Mouse (Mus musculus) midbrain, embryonic 15.5 days (tissue): ENCODE measurements around the gene Prpf6. TPM values are rescaled to one million over a fixed set of nuclear protein-coding genes. Genes with fewer than 3 reads are reported as not detected.

ENCODE experiments used
- ATAC-seq: fragments of 200-750 bp; cut with Nextera tagmentation; replicated peaks from 2 replicates; pipeline ENCODE4 v1.8.0; 2017; ENCODE audit warnings: moderate TSS enrichment
- H3K27ac ChIP-seq: fragments of 300-500 bp; sonication (generic); 2 replicates; pipeline ENCODE4 v1.5.1; 2015; ENCODE audit warnings: mild to moderate bottlenecking, inconsistent platforms
- H3K27me3 ChIP-seq: fragments of 300-500 bp; sonication (generic); replicated peaks from 2 replicates; pipeline ENCODE4 v1.6.1; 2015; ENCODE audit warnings: inconsistent platforms
- H3K36me3 ChIP-seq: fragments of 300-500 bp; sonication (generic); replicated peaks from 2 replicates; pipeline ENCODE4 v1.6.1; 2015; ENCODE audit warnings: inconsistent platforms
- H3K4me1 ChIP-seq: fragments of 300-500 bp; sonication (generic); 2 replicates; pipeline ENCODE4 v1.6.1; 2015; ENCODE audit warnings: inconsistent platforms
- H3K4me2 ChIP-seq: fragments of 300-500 bp; sonication (generic); 2 replicates; pipeline ENCODE4 v1.6.1; 2015; ENCODE audit warnings: inconsistent platforms, mild to moderate bottlenecking, moderate library complexity
- H3K4me3 ChIP-seq: fragments of 300-500 bp; sonication (generic); 2 replicates; pipeline ENCODE4 v1.5.1; 2015; ENCODE audit warnings: mild to moderate bottlenecking, inconsistent platforms
- H3K9ac ChIP-seq: fragments of 300-500 bp; sonication (generic); 2 replicates; pipeline ENCODE4 v1.6.1; 2015; ENCODE audit warnings: mild to moderate bottlenecking, inconsistent platforms
- H3K9me3 ChIP-seq: fragments of 300-500 bp; sonication (generic); 2 replicates; pipeline ENCODE4 v1.6.1; 2016; ENCODE audit warnings: inconsistent platforms
- WGBS: fragments of 180-500 bp; shearing (Covaris S2); methylation state at CpG from one replicate; pipeline ENCODE4 v1.1.7; 2015; ENCODE audit warnings: mixed read lengths; 5-methylcytosine and 5-hydroxymethylcytosine counted together
- polyA plus RNA-seq: library from polyadenylated mRNA; unstranded; fragments of >200 nt; fragmentation: Nextera tagmentation; extraction: Ambion mirVana; gene quantifications from 2 replicates; pipeline ENCODE4 v1.2.1, GENCODE M21; 2015

Gene Prpf6
- polyA plus RNA-seq, 1 experiment from 2014 or later = 68.4 TPM

- ATAC-seq = peak; percentile 84
- no peaks in the 10 kb centered on the region for H3K27me3 ChIP-seq
- H3K4me1 ChIP-seq = peaks cover 33% of the 10 kb centered on the region
- H3K9ac ChIP-seq = peak within 1 kb of the TSS; percentile 92
- H3K9me3 ChIP-seq = no peaks in the 10 kb centered on the region
- WGBS = under 1% methylated on average over 86 of the region's 97 CpGs
- H3K36me3 ChIP-seq = peaks cover 18% of the 10 kb centered on the region; the same call in 1 of the 2 replicates
- peak within 1 kb of the TSS; percentile 82 for H3K4me2 ChIP-seq
- H3K4me3 ChIP-seq = peak within 1 kb of the TSS; percentile 87
- peak within 1 kb of the TSS; percentile 94 for H3K27ac ChIP-seq
Measured at GRCm38 (mm10) chr2:181592231-181593041, 768 bp downstream of the Prpf6 start, which contains the start of gene Zfp512b. TSS of gene Zfp512b (minus strand) at chr2:181592803.

- no peaks in the 10 kb centered on the region for H3K27me3 ChIP-seq
- peaks cover 12% of the 10 kb centered on the region; the same call in 1 of the 2 replicates for H3K36me3 ChIP-seq
- peak overlapping the region; percentile 94 for H3K27ac ChIP-seq
- WGBS = 8% methylated on average over 6 of the region's 6 CpGs
- H3K4me1 ChIP-seq = peaks cover 39% of the 10 kb centered on the region
- H3K4me2 ChIP-seq = peak overlapping the region; percentile 82
- ATAC-seq = peak; percentile 48
- H3K9me3 ChIP-seq = no peaks in the 10 kb centered on the region
- peak overlapping the region; percentile 87 for H3K4me3 ChIP-seq
- H3K9ac ChIP-seq = peak overlapping the region; percentile 92
Measured at GRCm38 (mm10) chr2:181593042-181593421, 1.4 kb downstream of the Prpf6 start.

DNA sequence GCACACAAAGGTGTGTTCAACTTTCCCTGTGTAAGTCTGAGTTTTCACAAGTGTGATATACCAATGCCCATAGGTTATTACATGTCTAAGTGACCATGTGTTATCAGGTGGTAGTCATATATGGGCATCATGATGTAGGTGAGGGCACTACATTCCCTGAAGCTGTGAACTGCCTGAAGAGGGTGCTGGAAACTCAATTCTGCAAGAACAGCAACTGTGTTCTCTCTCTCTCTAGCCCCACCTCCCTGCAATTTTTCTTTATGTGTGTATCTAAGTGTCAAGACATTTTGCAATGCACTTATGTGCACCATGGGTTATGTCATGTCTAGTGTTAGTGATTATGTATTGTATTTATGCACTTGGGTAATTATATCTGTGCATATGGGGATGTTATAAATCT lies 2.3 kb downstream of the Prpf6 start:
- Histone ChIP-seq H3K36me3 (peaks cover 7% of the 10 kb centered on the region; the same call in 1 of the 2 replicates), H3K9me3 (no peaks in the 10 kb centered on the region), H3K27me3 (no peaks in the 10 kb centered on the region), H3K4me2 (no peak overlapping the region), H3K27ac (no peak overlapping the region), H3K4me3 (no peak overlapping the region), H3K4me1 (peaks cover 44% of the 10 kb centered on the region), H3K9ac (no peak overlapping the region)
- no peak for ATAC-seq

DNA sequence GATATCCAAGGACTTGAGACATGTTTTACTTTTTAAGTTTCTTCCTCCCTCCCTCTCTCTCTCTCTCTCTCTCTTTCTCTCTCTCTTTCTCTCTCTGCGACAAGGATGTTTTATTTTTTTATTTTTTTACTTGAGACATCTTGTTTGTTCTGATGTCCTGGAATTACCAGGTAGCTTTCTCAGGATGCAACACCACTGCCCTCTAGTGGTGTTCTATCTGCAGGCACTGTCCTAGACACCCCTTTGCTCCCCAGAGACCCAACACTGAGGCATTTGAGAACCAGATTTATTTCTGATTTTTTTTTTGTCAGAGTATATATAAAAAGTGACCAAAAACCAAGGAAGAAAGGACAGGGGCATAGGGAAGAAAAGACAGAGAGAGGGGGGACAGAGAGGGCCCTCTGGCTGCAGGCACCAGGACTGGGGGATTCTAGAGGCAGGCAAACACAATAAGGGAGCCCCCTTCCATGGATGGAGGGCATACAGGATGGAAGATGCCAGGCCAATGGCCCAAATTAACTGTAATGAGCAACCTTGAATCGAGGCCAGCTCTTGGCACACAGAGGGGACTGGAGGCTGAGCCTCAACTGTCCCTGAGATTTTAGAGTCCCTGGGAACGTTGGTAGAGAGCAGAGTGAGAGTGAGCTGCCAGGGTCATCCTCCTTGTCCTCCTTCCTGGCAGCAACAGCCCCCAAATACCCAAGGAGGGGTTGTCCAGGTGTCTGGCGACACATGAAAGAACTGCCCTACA lies 3.5 kb downstream of the Prpf6 start:
- H3K9ac ChIP-seq = no peak overlapping the region
- no peaks in the 10 kb centered on the region for H3K27me3 ChIP-seq
- WGBS = 79% methylated on average over 4 of the region's 4 CpGs
- no peak overlapping the region for H3K4me2 ChIP-seq
- H3K9me3 ChIP-seq = no peaks in the 10 kb centered on the region
- H3K4me3 ChIP-seq = no peak overlapping the region
- no peak for ATAC-seq
- no peak overlapping the region for H3K27ac ChIP-seq
- H3K36me3 ChIP-seq = no peaks in the 10 kb centered on the region; the same call in 1 of the 2 replicates
- H3K4me1 ChIP-seq = peaks cover 52% of the 10 kb centered on the region

- no peak overlapping the region for H3K4me3 ChIP-seq
- H3K27ac ChIP-seq = no peak overlapping the region
- no peaks in the 10 kb centered on the region for H3K9me3 ChIP-seq
- WGBS = 69% methylated on average over 6 of the region's 6 CpGs
- H3K9ac ChIP-seq = no peak overlapping the region
- no peaks in the 10 kb centered on the region; the same call in 1 of the 2 replicates for H3K36me3 ChIP-seq
- H3K4me1 ChIP-seq = peaks cover 47% of the 10 kb centered on the region
- ATAC-seq = no peak
- H3K4me2 ChIP-seq = no peak overlapping the region
- H3K27me3 ChIP-seq = no peaks in the 10 kb centered on the region
Measured at GRCm38 (mm10) chr2:181596221-181596960, 4.7 kb downstream of the Prpf6 start.

- 69% methylated on average over 7 of the region's 7 CpGs for WGBS
- Histone ChIP-seq H3K27ac (peak overlapping the region; percentile 91; the same call in 1 of the 2 replicates), H3K9me3 (no peaks in the 10 kb centered on the region), H3K9ac (no peak overlapping the region), H3K36me3 (no peaks in the 10 kb centered on the region; the same call in 1 of the 2 replicates), H3K4me3 (peak overlapping the region; percentile 72; the same call in 1 of the 2 replicates), H3K27me3 (no peaks in the 10 kb centered on the region), H3K4me1 (peaks cover 52% of the 10 kb centered on the region), H3K4me2 (peak overlapping the region; percentile 87)
- ATAC-seq = no peak
Measured at GRCm38 (mm10) chr2:181597378-181598061, 5.9 kb downstream of the Prpf6 start.

GRCm38 (mm10) chr2:181598454-181599351 lies 7.0 kb downstream of the Prpf6 start, which contains the start of gene Samd10:
TSS of gene Samd10 (minus strand) at chr2:181599212.
- Histone ChIP-seq H3K4me1 (peaks cover 48% of the 10 kb centered on the region), H3K4me3 (peak within 1 kb of the TSS; percentile 72), H3K9me3 (no peaks in the 10 kb centered on the region), H3K9ac (peak within 1 kb of the TSS; percentile 93), H3K27me3 (no peaks in the 10 kb centered on the region), H3K27ac (peak within 1 kb of the TSS; percentile 91), H3K4me2 (peak within 1 kb of the TSS; percentile 87), H3K36me3 (no peaks in the 10 kb centered on the region; the same call in 1 of the 2 replicates)
- under 1% methylated on average over 71 of the region's 71 CpGs for WGBS
- peak; percentile 49 for ATAC-seq

DNA sequence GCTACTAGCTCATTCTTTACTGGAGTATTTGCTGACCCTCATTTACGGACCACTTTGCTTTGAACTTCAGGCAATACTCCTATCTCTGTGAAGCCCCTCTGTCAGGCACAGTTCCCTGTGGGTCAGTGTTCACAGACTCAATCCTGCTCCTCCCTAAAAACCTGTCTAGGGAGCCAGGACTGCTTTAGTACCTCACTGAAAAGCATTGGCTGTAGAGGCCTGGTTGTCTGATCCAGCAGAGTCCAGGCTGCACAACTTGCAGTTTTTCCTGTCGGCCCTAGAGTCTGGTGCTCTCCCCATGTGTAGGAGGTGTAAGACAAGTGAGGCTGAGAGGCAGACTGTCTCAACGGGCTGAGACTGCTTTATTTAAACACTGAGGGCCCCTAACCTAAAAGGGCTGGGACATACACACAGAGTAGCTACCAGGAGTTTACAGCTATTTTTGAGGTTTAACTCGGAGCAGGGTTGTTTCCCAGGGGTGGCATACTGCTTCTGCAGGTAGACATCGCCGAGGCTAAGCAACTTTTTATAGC lies 8.6 kb downstream of the Prpf6 start:
- peak overlapping the region; percentile 91 for H3K4me3 ChIP-seq
- H3K9me3 ChIP-seq = no peaks in the 10 kb centered on the region
- H3K27me3 ChIP-seq = no peaks in the 10 kb centered on the region
- H3K9ac ChIP-seq = no peak overlapping the region
- ATAC-seq = 0 out of 2 replicates have a peak, but pooled peaks have one; percentile 0
- H3K27ac ChIP-seq = peak overlapping the region; percentile 81; the same call in 1 of the 2 replicates
- 70% methylated on average over 6 of the region's 6 CpGs for WGBS
- H3K4me2 ChIP-seq = peak overlapping the region; percentile 66
- peaks cover 45% of the 10 kb centered on the region for H3K4me1 ChIP-seq
- no peaks in the 10 kb centered on the region; the same call in 1 of the 2 replicates for H3K36me3 ChIP-seq

DNA sequence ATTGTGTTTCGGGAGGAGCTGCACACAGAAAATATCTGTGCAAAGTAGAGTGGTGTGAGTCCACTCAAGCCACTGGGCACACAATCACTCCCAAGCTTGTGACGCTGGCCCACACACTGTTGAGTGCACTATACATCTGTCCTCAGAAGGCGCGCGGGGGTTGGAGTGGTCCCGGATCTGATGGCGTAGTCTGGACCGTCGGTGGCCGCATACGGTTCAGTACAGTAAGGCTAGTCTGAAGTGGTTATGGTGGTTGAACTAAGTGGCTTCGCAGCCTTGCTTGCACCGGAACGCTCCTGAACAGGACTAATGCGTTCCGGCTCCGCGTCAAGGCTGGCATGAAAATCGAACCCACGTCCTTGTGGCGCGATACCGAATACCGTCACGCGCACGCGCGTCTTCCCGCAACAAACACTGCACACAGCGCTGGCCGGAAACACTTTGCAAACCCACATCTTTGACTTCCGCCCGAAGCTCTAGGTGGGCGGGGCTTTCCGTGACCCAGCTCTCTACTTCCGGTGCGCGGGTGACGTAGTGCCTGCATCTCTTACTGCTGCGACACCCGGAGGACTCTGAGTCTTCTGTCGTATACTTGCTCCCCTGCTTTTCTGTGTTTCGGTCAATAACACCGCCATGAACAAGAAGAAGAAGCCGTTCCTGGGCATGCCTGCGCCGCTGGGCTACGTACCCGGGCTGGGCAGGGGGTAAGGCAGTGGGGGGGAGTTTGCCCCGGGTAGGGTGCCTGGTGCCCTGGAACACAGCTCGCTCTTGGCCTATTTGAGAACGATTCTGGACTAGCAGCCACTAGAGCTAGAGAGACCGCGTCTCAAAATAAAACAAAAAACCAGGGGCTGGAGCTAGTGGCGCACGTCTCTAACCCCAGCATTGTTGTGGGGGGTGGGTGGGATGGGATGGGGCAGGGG lies 9.4 kb downstream of the Prpf6 start:
- Histone ChIP-seq H3K27ac (peak overlapping the region; percentile 81), H3K4me2 (peak overlapping the region; percentile 66), H3K9ac (peak overlapping the region; percentile 91), H3K36me3 (no peaks in the 10 kb centered on the region; the same call in 1 of the 2 replicates), H3K4me1 (peaks cover 44% of the 10 kb centered on the region), H3K27me3 (no peaks in the 10 kb centered on the region), H3K9me3 (no peaks in the 10 kb centered on the region), H3K4me3 (peak overlapping the region; percentile 91)
- 1% methylated on average over 57 of the region's 57 CpGs for WGBS
- peak; percentile 92 for ATAC-seq

- H3K27ac ChIP-seq = peak overlapping the region; percentile 81
- no peak for ATAC-seq
- WGBS = 30% methylated on average over 10 of the region's 10 CpGs
Measured at GRCm38 (mm10) chr2:181601751-181602145, 10.1 kb downstream of the Prpf6 start.

More at GRCm38 (mm10) chr2:181601751-181602145, 10.1 kb downstream of the Prpf6 start:
- Histone ChIP-seq H3K36me3 (no peaks in the 10 kb centered on the region; the same call in 1 of the 2 replicates), H3K27me3 (no peaks in the 10 kb centered on the region), H3K9me3 (no peaks in the 10 kb centered on the region), H3K4me3 (peak overlapping the region; percentile 91), H3K4me2 (peak overlapping the region; percentile 66), H3K4me1 (peaks cover 44% of the 10 kb centered on the region), H3K9ac (peak overlapping the region; percentile 91)
